Mouse (Mus musculus): ENCODE data around the gene Myo1b. TPM values are rescaled to one million over a fixed set of nuclear protein-coding genes. Genes with fewer than 3 reads are reported as not detected.

Gene Myo1b
- polyA plus RNA-seq, 1 experiment from 2014 or later = 142 TPM

- WGBS = 71% methylated on average over 10 of the region's 10 CpGs
- peaks cover 3% of the 10 kb centered on the region; the same call in 1 of the 2 replicates for H3K36me3 ChIP-seq
- H3K4me2 ChIP-seq = no peak overlapping the region
These were observed 19.9 kb downstream of the Myo1b start for GRCm38 (mm10) chr1:51895961-51896360.

GRCm38 (mm10) chr1:51894721-51895120 is 21.1 kb downstream of the Myo1b start:
- H3K9me3 ChIP-seq = no peaks in the 10 kb centered on the region
- H3K4me1 ChIP-seq (replicated peaks) = peaks cover 64% of the 10 kb centered on the region
- ATAC-seq (ENCODE audit: insufficient number of reproducible peaks, insufficient read depth, low FRiP score, low TSS enrichment, low read depth) = no peak
- H3K27ac ChIP-seq = no peak overlapping the region
- no peak overlapping the region for H3K9ac ChIP-seq (replicated peaks)
- no peak overlapping the region for H3K4me2 ChIP-seq
- H3K36me3 ChIP-seq = peaks cover 3% of the 10 kb centered on the region; the same call in 1 of the 2 replicates
- H3K27me3 ChIP-seq = no peaks in the 10 kb centered on the region
- 76% methylated on average over 3 of the region's 3 CpGs for WGBS
- no peak overlapping the region for H3K4me3 ChIP-seq (replicated peaks)

More at GRCm38 (mm10) chr1:51895961-51896360, 19.9 kb downstream of the Myo1b start:
- no peak overlapping the region for H3K4me3 ChIP-seq (replicated peaks)
- H3K27me3 ChIP-seq = no peaks in the 10 kb centered on the region
- no peak overlapping the region for H3K9ac ChIP-seq (replicated peaks)
- H3K27ac ChIP-seq = no peak overlapping the region
- H3K9me3 ChIP-seq = no peaks in the 10 kb centered on the region
- peaks cover 54% of the 10 kb centered on the region for H3K4me1 ChIP-seq (replicated peaks)
- no peak for ATAC-seq (ENCODE audit: insufficient number of reproducible peaks, insufficient read depth, low FRiP score, low TSS enrichment, low read depth)

- Histone ChIP-seq H3K27ac (peak overlapping the region; percentile 70), H3K27me3 (no peaks in the 10 kb centered on the region), H3K9ac (replicated peaks) (no peak overlapping the region), H3K4me2 (peak overlapping the region; percentile 25), H3K9me3 (no peaks in the 10 kb centered on the region), H3K4me1 (replicated peaks) (peaks cover 73% of the 10 kb centered on the region), H3K4me3 (replicated peaks) (no peak overlapping the region), H3K36me3 (peaks cover under 1% of the 10 kb centered on the region; the same call in 1 of the 2 replicates)
- ATAC-seq (ENCODE audit: insufficient number of reproducible peaks, insufficient read depth, low FRiP score, low TSS enrichment, low read depth) = peak; percentile 71; the same call in 1 of the 2 replicates
- 58% methylated on average over 16 of the region's 16 CpGs for WGBS
These were observed 22.1 kb downstream of the Myo1b start for GRCm38 (mm10) chr1:51893521-51894355.

GRCm38 (mm10) chr1:51892005-51892404 is 23.9 kb downstream of the Myo1b start:
- WGBS = 90% methylated on average over 4 of the region's 4 CpGs
- Histone ChIP-seq H3K36me3 (no peaks in the 10 kb centered on the region), H3K27me3 (no peaks in the 10 kb centered on the region), H3K4me3 (replicated peaks) (no peak overlapping the region), H3K4me1 (replicated peaks) (peaks cover 81% of the 10 kb centered on the region), H3K9me3 (no peaks in the 10 kb centered on the region), H3K27ac (no peak overlapping the region), H3K4me2 (no peak overlapping the region), H3K9ac (replicated peaks) (no peak overlapping the region)
- no peak for ATAC-seq (ENCODE audit: insufficient number of reproducible peaks, insufficient read depth, low FRiP score, low TSS enrichment, low read depth)

GRCm38 (mm10) chr1:51888046-51888813 is 27.6 kb downstream of the Myo1b start:
- WGBS = 69% methylated on average over 9 of the region's 9 CpGs
- H3K9ac ChIP-seq (replicated peaks) = no peak overlapping the region
- no peak overlapping the region for H3K27ac ChIP-seq
- 0 out of 2 replicates have a peak, but pooled peaks have one; percentile 35 for ATAC-seq (ENCODE audit: insufficient number of reproducible peaks, insufficient read depth, low FRiP score, low TSS enrichment, low read depth)
- peaks cover 66% of the 10 kb centered on the region for H3K4me1 ChIP-seq (replicated peaks)
- H3K9me3 ChIP-seq = no peaks in the 10 kb centered on the region
- peaks cover 4% of the 10 kb centered on the region; the same call in 1 of the 2 replicates for H3K36me3 ChIP-seq
- no peak overlapping the region for H3K4me2 ChIP-seq
- H3K4me3 ChIP-seq (replicated peaks) = no peak overlapping the region
- no peaks in the 10 kb centered on the region for H3K27me3 ChIP-seq

- ATAC-seq (ENCODE audit: insufficient number of reproducible peaks, insufficient read depth, low FRiP score, low TSS enrichment, low read depth) = no peak
- WGBS = 79% methylated on average over 8 of the region's 8 CpGs
- H3K9ac ChIP-seq (replicated peaks) = no peak overlapping the region
- peaks cover 51% of the 10 kb centered on the region for H3K4me1 ChIP-seq (replicated peaks)
- no peaks in the 10 kb centered on the region for H3K27me3 ChIP-seq
- no peak overlapping the region for H3K4me3 ChIP-seq (replicated peaks)
- H3K4me2 ChIP-seq = no peak overlapping the region
- H3K9me3 ChIP-seq = no peaks in the 10 kb centered on the region
- H3K36me3 ChIP-seq = peaks cover 24% of the 10 kb centered on the region
- H3K27ac ChIP-seq = no peak overlapping the region
These were observed 30.4 kb downstream of the Myo1b start for GRCm38 (mm10) chr1:51885356-51885983.

GRCm38 (mm10) chr1:51883211-51883610 is 32.7 kb downstream of the Myo1b start:
- ATAC-seq (ENCODE audit: insufficient number of reproducible peaks, insufficient read depth, low FRiP score, low TSS enrichment, low read depth) = no peak
- 97% methylated on average over 2 of the region's 2 CpGs for WGBS
- Histone ChIP-seq H3K36me3 (peaks cover 24% of the 10 kb centered on the region), H3K27me3 (no peaks in the 10 kb centered on the region), H3K27ac (no peak overlapping the region), H3K4me1 (replicated peaks) (peaks cover 44% of the 10 kb centered on the region), H3K4me3 (replicated peaks) (no peak overlapping the region), H3K9me3 (no peaks in the 10 kb centered on the region), H3K9ac (replicated peaks) (no peak overlapping the region), H3K4me2 (no peak overlapping the region)

DNA sequence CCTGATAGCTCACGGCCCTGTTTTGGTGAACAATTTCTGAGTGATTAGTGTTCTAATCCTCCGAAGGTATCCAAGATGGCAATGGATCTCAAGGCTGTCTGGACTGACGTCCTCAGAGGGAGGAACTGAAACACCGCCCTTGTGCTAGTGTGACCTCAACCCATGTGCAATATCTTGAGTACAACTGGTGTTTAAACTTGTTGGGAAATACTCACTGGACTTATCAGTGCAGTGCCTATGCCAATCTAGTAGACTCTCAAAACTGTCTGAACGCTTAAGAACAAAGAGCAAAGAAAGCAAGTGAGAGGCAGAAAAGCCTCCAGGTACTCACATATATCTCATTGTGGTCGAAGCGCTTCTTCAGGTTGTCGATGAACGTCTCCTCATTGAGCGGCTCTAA is 33.1 kb downstream of the Myo1b start:
- Histone ChIP-seq H3K9ac (replicated peaks) (no peak overlapping the region), H3K36me3 (peaks cover 24% of the 10 kb centered on the region), H3K27ac (no peak overlapping the region), H3K9me3 (no peaks in the 10 kb centered on the region), H3K4me2 (no peak overlapping the region), H3K4me1 (replicated peaks) (peaks cover 39% of the 10 kb centered on the region), H3K4me3 (replicated peaks) (no peak overlapping the region), H3K27me3 (no peaks in the 10 kb centered on the region)
- no peak for ATAC-seq (ENCODE audit: insufficient number of reproducible peaks, insufficient read depth, low FRiP score, low TSS enrichment, low read depth)
- WGBS = 96% methylated on average over 10 of the region's 10 CpGs

DNA sequence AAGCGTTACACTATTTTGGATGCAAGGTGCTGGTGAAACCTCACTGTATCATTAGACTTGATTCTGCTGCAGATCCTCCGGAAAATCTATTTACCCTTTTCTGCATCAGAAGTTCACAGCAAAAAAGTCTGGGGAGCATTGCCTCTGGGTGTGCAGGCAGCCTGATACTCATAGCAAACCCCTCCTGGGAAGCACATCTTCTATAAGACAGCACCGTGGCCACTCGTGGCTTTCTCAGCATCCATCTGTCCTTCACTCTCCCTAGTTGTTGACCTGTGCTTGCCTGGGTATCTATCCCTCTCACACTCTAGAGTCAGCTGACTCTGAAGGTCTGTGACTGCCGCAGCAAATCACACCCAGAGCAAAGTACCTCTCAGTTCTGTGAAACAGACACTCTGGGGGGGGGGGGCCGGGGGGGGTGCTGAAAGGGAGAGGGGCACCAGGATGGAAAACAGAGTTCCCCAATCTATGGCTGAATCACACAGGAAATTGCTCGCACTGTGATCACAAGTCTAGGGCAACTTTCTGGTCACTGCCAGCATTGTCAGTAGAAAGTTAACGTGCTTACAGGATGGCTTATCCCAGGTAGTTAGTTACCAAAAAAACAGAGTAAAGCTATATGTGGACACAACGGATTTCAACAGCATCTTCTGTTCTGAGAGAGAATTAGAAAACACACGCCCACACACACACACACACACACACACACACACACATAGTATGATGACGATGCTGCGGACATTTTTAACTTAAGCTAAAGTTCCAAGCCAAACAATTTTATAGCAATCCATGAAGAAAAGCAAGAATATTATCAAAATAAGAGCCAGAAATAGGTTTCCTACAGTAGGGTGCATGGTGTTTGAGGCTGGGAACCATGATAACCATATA is 35.7 kb downstream of the Myo1b start:
- ATAC-seq (ENCODE audit: insufficient number of reproducible peaks, insufficient read depth, low FRiP score, low TSS enrichment, low read depth) = no peak

DNA sequence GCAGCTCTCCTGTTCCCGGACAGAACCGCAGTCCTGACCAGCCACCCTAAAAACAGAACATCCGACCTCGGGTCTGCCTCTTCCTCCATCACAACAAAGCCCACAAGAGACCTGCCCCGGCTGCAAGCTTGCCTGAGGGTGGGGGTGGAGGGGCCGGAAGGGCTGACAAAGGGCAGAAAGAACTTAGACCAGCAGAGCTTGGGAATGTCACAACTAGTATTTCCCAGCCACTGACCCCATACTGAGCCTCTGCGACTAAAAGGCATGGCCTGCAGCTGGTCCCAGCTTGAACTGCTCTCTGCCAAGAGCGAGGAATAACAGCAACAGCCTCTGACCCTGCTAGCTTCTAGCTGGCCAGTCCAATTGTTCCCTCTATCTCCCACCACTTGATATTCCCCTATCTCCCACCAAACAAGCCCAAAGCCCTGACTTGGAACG is 36.5 kb downstream of the Myo1b start:
- no peaks in the 10 kb centered on the region for H3K9me3 ChIP-seq
- 20% methylated on average over 9 of the region's 9 CpGs for WGBS
- H3K9ac ChIP-seq (replicated peaks) = no peak overlapping the region
- no peak overlapping the region for H3K4me2 ChIP-seq
- no peak overlapping the region for H3K4me3 ChIP-seq (replicated peaks)
- H3K27me3 ChIP-seq = no peaks in the 10 kb centered on the region
- peak overlapping the region; percentile 56; the same call in 1 of the 2 replicates for H3K27ac ChIP-seq
- no peak for ATAC-seq (ENCODE audit: insufficient number of reproducible peaks, insufficient read depth, low FRiP score, low TSS enrichment, low read depth)
- peaks cover 24% of the 10 kb centered on the region for H3K4me1 ChIP-seq (replicated peaks)
- H3K36me3 ChIP-seq = peaks cover 24% of the 10 kb centered on the region

More for the DNA sequence above, 35.7 kb downstream of the Myo1b start:
- Histone ChIP-seq H3K4me1 (replicated peaks) (peaks cover 24% of the 10 kb centered on the region), H3K36me3 (peaks cover 24% of the 10 kb centered on the region), H3K27ac (peak overlapping the region; percentile 56; the same call in 1 of the 2 replicates), H3K4me2 (no peak overlapping the region), H3K9ac (replicated peaks) (no peak overlapping the region), H3K4me3 (replicated peaks) (no peak overlapping the region), H3K27me3 (no peaks in the 10 kb centered on the region), H3K9me3 (no peaks in the 10 kb centered on the region)
- WGBS = 61% methylated on average over 12 of the region's 12 CpGs
